Mouse (Mus musculus): ENCODE results near the gene Zkscan5.

- TF ChIP-seq CTCF (IDR thresholded peaks at IDR 0.05; ENCODE audit: insufficient read depth, low read length) (no peak), POLR2A (IDR thresholded peaks at IDR 0.05; ENCODE audit: borderline replicate concordance, extremely low read depth, low read depth, low read length) (peak; percentile 82; the same call in 1 of the 2 replicates)
Measured at GRCm38 (mm10) chr5:145190875-145191798, 13.2 kb upstream of the Zkscan5 start.
